Mouse (Mus musculus) limb, embryonic 14.5 days (tissue): ENCODE results near the gene Tesk1. TPM values are rescaled to one million over a fixed set of nuclear protein-coding genes. Genes with fewer than 3 reads are reported as not detected.
"Not testable (repeated sequence)": the region's sequence is repeated elsewhere in the genome, so short reads cannot be mapped to it uniquely, and the experiment has no call there.

Experiments
- ATAC-seq: fragments of 200-750 bp; cut with Nextera tagmentation; 2 replicates; pipeline ENCODE4 v1.8.0; 2017; ENCODE audit warnings: low read depth, moderate number of reproducible peaks, moderate TSS enrichment; ENCODE audit not compliant: low FRiP score
- DNase-seq: peaks from one replicate; pipeline ENCODE4 v3.0.0-alpha.2; 2015; ENCODE audit warnings: low spot score
- H3K27ac ChIP-seq: fragments of 300-500 bp; sonication (generic); replicated peaks from 2 replicates; pipeline ENCODE4 v1.5.1; 2014; ENCODE audit warnings: low read depth, mild to moderate bottlenecking, low read length, moderate library complexity, mixed read lengths
- H3K27me3 ChIP-seq: fragments of 300-500 bp; sonication (generic); 2 replicates; pipeline ENCODE4 v1.6.1; 2014; ENCODE audit warnings: low read length, mixed read lengths; ENCODE audit not compliant: control insufficient read depth, insufficient read depth
- H3K36me3 ChIP-seq: fragments of 300-500 bp; sonication (generic); 2 replicates; pipeline ENCODE4 v1.6.1; 2014; ENCODE audit warnings: mild to moderate bottlenecking, low read length, moderate library complexity, mixed read lengths; ENCODE audit not compliant: control insufficient read depth, insufficient read depth
- H3K4me1 ChIP-seq: fragments of 300-500 bp; sonication (generic); 2 replicates; pipeline ENCODE4 v1.6.1; 2014; ENCODE audit warnings: antibody characterized with exemption, low read length, mixed read lengths; ENCODE audit not compliant: control insufficient read depth, insufficient read depth
- H3K4me2 ChIP-seq: fragments of 300-500 bp; sonication (generic); replicated peaks from 2 replicates; pipeline ENCODE4 v1.6.1; 2014; ENCODE audit warnings: low read depth, mild to moderate bottlenecking, low read length, moderate library complexity; ENCODE audit not compliant: severe bottlenecking
- H3K4me3 ChIP-seq: fragments of 300-500 bp; sonication (generic); replicated peaks from 2 replicates; pipeline ENCODE4 v1.5.1; 2014; ENCODE audit warnings: low read length
- H3K9ac ChIP-seq: fragments of 300-500 bp; sonication (generic); 2 replicates; pipeline ENCODE4 v1.6.1; 2014; ENCODE audit warnings: mild to moderate bottlenecking, low read depth, low read length, moderate library complexity; ENCODE audit not compliant: severe bottlenecking
- H3K9me3 ChIP-seq: fragments of 300-500 bp; sonication (generic); 2 replicates; pipeline ENCODE4 v1.6.1; 2016; ENCODE audit warnings: low read length; ENCODE audit not compliant: control insufficient read depth
- POLR2A ChIP-seq: fragments of 200-500 bp; IDR thresholded peaks from 2 replicates; pipeline ENCODE4 v1.8.0; 2012; ENCODE audit warnings: inconsistent platforms, mild to moderate bottlenecking, moderate library complexity, borderline replicate concordance; ENCODE audit not compliant: insufficient read depth, insufficient read length; ENCODE audit errors: extremely low read depth
- WGBS: fragments of 180-500 bp; shearing (Covaris S2); extraction: QIAGEN DNeasy Blood & Tissue Kit; methylation state at CpG from one replicate; pipeline ENCODE4 v1.1.7; 2014; 5-methylcytosine and 5-hydroxymethylcytosine counted together
- polyA plus RNA-seq, 2 experiments: library from polyadenylated mRNA; depleted of rRNA in 1 of 2; stranded (reverse) in 1 of 2; unstranded in 1 of 2; fragments of >200 nt; fragmentation: Nextera tagmentation in 1 of 2; extraction: Ambion mirVana in 1 of 2; gene quantifications; 2 replicates each; pipeline versions ENCODE4 v1.2.1 to v1.2.3; 2012 to 2014

Gene Tesk1
- polyA plus RNA-seq, 2 experiments: 15.8 to 47.4 TPM

DNA sequence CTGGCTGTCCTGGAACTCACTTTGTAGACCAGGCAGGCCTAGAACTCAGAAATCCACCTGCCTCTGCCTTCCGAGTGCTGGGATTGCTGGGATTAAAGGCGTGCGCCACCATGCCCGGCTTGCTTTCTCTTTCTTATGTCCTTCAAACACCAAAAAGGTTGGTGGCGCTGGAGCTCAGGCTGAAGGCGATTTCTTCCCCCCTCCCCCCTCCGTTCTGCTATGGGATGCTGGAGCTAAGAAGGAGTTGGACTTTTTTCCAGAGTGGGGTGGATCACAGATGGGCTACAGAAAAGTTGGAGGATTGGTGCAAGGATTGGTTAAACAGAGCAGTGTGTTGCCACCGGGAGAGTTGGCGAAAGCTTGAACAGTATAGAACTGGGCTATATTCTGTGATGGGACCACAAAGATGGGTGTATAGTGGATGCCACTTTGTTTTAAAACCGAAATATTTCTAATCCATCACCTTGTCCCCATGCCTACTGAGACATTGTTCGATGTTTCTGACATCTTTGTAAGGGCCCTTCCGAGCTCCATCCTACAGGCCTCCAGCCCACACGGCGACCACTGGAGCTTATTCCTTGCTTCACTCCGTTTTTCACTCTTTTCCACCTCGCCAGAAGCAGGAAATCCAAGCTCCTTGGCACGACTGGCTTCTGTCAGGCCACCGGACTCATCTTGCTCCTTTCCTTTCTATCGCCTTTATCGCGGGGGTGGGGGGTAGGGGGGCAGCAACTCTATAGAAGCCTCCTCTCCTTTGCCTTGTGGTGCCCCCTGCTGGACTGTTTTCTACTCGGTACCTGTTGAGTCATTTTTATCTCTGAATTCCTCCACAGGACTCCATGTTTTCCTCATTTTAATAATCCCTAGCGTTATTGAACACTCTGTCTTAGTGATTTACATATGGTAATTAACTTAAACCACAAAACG, 37.4 kb downstream of the Tesk1 start:
- H3K4me1 ChIP-seq: no peaks in the 10 kb centered on the region
- H3K4me3 ChIP-seq: no peak overlapping the region
- H3K27me3 ChIP-seq: no peaks in the 10 kb centered on the region
- 49% methylated on average over 24 of the region's 24 CpGs for WGBS
- ATAC-seq (no peak), DNase-seq (peak; percentile 86)
- H3K9me3 ChIP-seq: no peaks in the 10 kb centered on the region
- no peak overlapping the region for H3K4me2 ChIP-seq
- H3K36me3 ChIP-seq: no peaks in the 10 kb centered on the region
- no peak for TF ChIP-seq POLR2A
- no peak overlapping the region for H3K9ac ChIP-seq
- no peak overlapping the region for H3K27ac ChIP-seq

GRCm38 (mm10) chr4:43480985-43481384, 39.2 kb downstream of the Tesk1 start:
- no peaks in the 10 kb centered on the region for H3K4me1 ChIP-seq
- H3K9me3 ChIP-seq: no peaks in the 10 kb centered on the region
- no peak overlapping the region for H3K4me2 ChIP-seq
- H3K27me3 ChIP-seq: no peaks in the 10 kb centered on the region
- DNase-seq (no peak), ATAC-seq (no peak)
- H3K9ac ChIP-seq: no peak overlapping the region
- TF ChIP-seq POLR2A: no peak
- no peak overlapping the region for H3K4me3 ChIP-seq
- no peak overlapping the region for H3K27ac ChIP-seq
- H3K36me3 ChIP-seq: no peaks in the 10 kb centered on the region
- 69% methylated on average over 5 of the region's 5 CpGs for WGBS

DNA sequence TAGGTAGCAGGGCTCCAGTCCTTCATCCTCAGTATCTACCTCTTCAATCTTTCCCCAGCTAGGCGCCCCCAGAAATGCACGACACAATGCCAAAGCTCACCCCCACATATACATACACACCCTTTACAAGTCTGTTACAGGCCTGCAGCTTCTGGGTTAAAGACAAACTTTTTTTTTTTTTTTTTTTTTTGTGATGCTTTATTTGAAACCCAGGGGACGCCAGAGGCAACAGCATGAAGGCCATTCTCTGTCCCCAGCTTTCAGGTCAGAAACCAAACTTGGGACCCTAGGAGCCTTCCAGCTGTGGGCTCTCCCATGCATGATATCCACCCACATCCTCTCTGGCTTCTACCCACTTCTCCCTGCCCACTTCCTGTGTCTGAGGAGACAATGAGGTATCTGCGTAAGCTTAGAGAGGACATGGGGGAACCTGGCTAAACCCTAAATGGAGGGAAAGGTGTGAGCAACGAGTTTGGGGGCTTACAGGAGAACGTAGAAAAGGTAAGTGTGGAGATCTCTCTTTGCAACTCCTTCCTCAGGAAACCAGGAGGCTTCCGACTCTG, 40.2 kb downstream of the Tesk1 start:
- no peak overlapping the region for H3K27ac ChIP-seq
- DNase-seq (no peak), ATAC-seq (no peak)
- no peaks in the 10 kb centered on the region for H3K36me3 ChIP-seq
- H3K4me2 ChIP-seq: no peak overlapping the region
- no peak overlapping the region for H3K9ac ChIP-seq
- TF ChIP-seq POLR2A: no peak
- H3K4me1 ChIP-seq: no peaks in the 10 kb centered on the region
- H3K27me3 ChIP-seq: no peaks in the 10 kb centered on the region
- no peak overlapping the region for H3K4me3 ChIP-seq
- WGBS: 71% methylated on average over 7 of the region's 7 CpGs
- H3K9me3 ChIP-seq: no peaks in the 10 kb centered on the region

DNA sequence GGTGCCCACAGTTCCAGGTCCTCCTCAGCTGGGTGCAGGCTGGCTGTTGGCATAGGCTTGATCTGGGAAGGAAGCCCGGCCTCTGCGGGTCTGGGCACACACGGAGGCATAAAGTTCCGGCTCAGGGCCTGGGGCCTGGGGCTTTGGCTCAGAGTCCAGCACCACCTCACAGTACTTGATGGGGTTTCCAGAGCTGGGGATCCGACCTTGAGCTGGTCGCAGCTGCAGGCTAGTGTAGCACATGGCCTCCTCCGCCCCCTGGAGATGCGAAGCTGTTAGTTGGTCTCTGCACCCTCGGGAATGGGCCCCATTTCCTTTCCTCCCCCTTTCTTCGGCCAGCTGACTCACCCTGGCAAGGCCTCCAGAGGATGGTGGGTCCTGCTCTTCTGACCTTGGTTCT, 40.9 kb downstream of the Tesk1 start:
- ATAC-seq: no peak
- H3K27me3 ChIP-seq: no peaks in the 10 kb centered on the region
- H3K4me3 ChIP-seq: no peak overlapping the region
- 66% methylated on average over 9 of the region's 10 CpGs for WGBS
- no peaks in the 10 kb centered on the region for H3K36me3 ChIP-seq
- TF ChIP-seq POLR2A: no peak
- H3K27ac ChIP-seq: no peak overlapping the region
- no peaks in the 10 kb centered on the region for H3K4me1 ChIP-seq
- H3K9ac ChIP-seq: no peak overlapping the region
- no peak overlapping the region for H3K4me2 ChIP-seq
- DNase-seq: no peak
- no peaks in the 10 kb centered on the region for H3K9me3 ChIP-seq

- H3K9me3 ChIP-seq: no peaks in the 10 kb centered on the region
- ATAC-seq: no peak
- H3K27ac ChIP-seq: no peak within 1 kb of the TSS
- TF ChIP-seq POLR2A: no peak
- no peak within 1 kb of the TSS for H3K9ac ChIP-seq
- H3K27me3 ChIP-seq: no peaks in the 10 kb centered on the region
- H3K4me2 ChIP-seq: no peak within 1 kb of the TSS
- no peak for DNase-seq
- WGBS: 62% methylated on average over 12 of the region's 12 CpGs
- H3K4me3 ChIP-seq: no peak within 1 kb of the TSS
- no peaks in the 10 kb centered on the region for H3K4me1 ChIP-seq
- no peaks in the 10 kb centered on the region for H3K36me3 ChIP-seq
Observed at GRCm38 (mm10) chr4:43483535-43484091, 41.9 kb downstream of the Tesk1 start, which contains the start of gene Sit1. TSS of gene Sit1 (minus strand) at chr4:43483734.

DNA sequence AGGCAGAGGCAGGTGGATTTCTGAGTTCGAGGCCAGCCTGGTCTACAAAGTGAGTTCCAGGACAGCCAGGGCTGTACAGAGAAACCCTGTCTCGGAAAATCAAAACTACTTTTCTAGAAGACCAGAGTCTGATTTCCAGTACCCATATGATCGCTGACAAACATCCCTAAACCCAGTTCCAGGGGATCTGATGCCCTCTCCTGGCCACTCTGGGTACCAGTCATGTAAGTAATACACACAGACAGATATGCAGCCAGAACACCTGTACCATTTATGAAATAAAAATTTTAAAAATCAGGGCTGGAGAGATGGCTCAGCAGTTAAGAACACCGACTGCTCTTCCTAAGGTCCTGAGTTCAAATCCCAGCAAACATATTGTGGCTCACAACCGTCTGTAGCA, 43.9 kb downstream of the Tesk1 start:
- not testable (repeated sequence) for H3K27ac ChIP-seq, H3K36me3 ChIP-seq, H3K27me3 ChIP-seq, H3K9me3 ChIP-seq, H3K4me3 ChIP-seq, H3K4me2 ChIP-seq, H3K9ac ChIP-seq, DNase-seq, ATAC-seq, H3K4me1 ChIP-seq
- WGBS: 89% methylated on average over 5 of the region's 5 CpGs
